Mouse (Mus musculus) testis, adult 2 months (tissue): ENCODE results near the gene Nav2.

Source experiments
- CTCF ChIP-seq: fragments of 200-500 bp; IDR thresholded peaks from 2 replicates; pipeline ENCODE4 v1.5.1; 2012; ENCODE audit warnings: low read depth, mild to moderate bottlenecking, inconsistent platforms, low read length, moderate library complexity; ENCODE audit not compliant: control insufficient read depth, insufficient read depth, insufficient replicate concordance
- POLR2A ChIP-seq: fragments of 200-500 bp; IDR thresholded peaks from 2 replicates; pipeline ENCODE4 v1.6.1; 2012; ENCODE audit warnings: low read depth, mild to moderate bottlenecking, inconsistent platforms, low read length, moderate library complexity; ENCODE audit not compliant: control insufficient read depth

DNA sequence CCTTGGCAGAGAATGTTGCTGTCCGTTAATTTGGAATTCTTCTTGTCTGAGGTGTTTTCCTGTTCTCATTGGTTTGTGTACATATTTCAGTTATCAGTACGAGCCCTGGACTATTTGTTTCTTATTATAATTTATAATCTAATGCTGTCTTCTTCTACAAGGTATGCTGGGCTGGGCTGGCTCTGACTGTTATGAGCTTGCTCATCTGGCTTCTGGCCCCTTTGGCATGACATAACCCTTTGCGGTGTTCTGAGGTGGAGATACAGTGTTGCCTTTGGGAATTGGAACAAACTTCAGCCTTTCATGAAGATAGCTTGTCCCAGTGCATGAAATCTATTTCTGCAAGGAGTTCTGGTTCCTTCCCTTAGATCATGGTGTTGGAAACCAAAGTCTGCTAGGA lies 431.4 kb downstream of the Nav2 start:
- no peak for TF ChIP-seq POLR2A
- TF ChIP-seq CTCF: no peak
